Mouse (Mus musculus) embryonic fibroblast, embryonic 13.5 days (primary cell): ENCODE results near the gene Hcfc2.

Source experiments
- CTCF ChIP-seq: IDR thresholded peaks from 2 replicates; pipeline ENCODE4 v1.5.1; 2011; ENCODE audit warnings: mild to moderate bottlenecking, control low read depth, low read length, moderate library complexity, borderline replicate concordance; ENCODE audit not compliant: insufficient read depth
- POLR2A ChIP-seq: IDR thresholded peaks from 2 replicates; pipeline ENCODE4 v1.6.1; 2011; ENCODE audit warnings: low read depth, mild to moderate bottlenecking, control low read depth, low read length, moderate library complexity

DNA sequence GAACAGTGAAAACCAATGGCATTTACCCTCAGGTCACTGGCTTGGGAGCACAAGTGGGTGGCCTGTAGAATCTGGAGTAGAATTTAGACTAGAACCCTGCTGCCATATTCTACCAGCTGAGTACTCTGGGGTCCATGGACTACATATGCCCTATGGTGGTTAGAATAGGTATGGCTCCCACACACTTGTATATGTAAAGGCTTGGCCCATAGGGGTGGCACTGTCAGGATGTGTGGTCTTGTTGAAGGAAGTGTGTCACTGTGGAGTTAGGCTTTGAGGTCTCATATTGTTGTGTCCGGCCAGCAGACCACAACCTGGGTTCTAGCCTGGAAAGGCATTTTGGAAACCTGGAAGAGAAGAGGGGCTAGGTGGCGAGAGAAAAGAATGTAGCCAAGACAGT is 74.8 kb downstream of the Hcfc2 start:
- TF ChIP-seq CTCF (no peak), POLR2A (no peak)
